Mouse (Mus musculus): ENCODE results near the gene Nudt19. TPM values are rescaled to one million over a fixed set of nuclear protein-coding genes. Genes with fewer than 3 reads are reported as not detected.

Nudt19 gene
- polyA plus RNA-seq, 1 experiment from 2014 or later, result 50.7 TPM

- Histone ChIP-seq H3K9me3 (replicated peaks; ENCODE audit: control insufficient read depth, low read length) (no peaks in the 10 kb centered on the region), H3K4me2 (ENCODE audit: low read depth, low read length) (peak overlapping the region; percentile 100), H3K36me3 (ENCODE audit: control insufficient read depth, insufficient read depth) (peaks cover 3% of the 10 kb centered on the region; the same call in 1 of the 2 replicates), H3K27me3 (ENCODE audit: control insufficient read depth, insufficient read depth, low read depth, low read length) (peaks cover 27% of the 10 kb centered on the region), H3K4me3 (ENCODE audit: low read depth, low read length) (peak overlapping the region; percentile 7; the same call in 1 of the 2 replicates), H3K27ac (ENCODE audit: low read length) (peak overlapping the region; percentile 6), H3K9ac (ENCODE audit: low read depth, low read length) (peak overlapping the region; percentile 11; the same call in 1 of the 2 replicates), H3K4me1 (ENCODE audit: control insufficient read depth, low read depth, low read length) (peaks cover 51% of the 10 kb centered on the region)
- WGBS (ENCODE audit: insufficient replicate concordance), result 41% methylated on average over 5 of the region's 5 CpGs
- ATAC-seq (ENCODE audit: low read depth), result peak; percentile 22
Observed at GRCm38 (mm10) chr7:35587728-35588127, 31.6 kb upstream of the Nudt19 start.

GRCm38 (mm10) chr7:35586906-35587445 lies 30.9 kb upstream of the Nudt19 start:
- H3K9me3 ChIP-seq (replicated peaks; ENCODE audit: control insufficient read depth, low read length), result no peaks in the 10 kb centered on the region
- H3K27me3 ChIP-seq (ENCODE audit: control insufficient read depth, insufficient read depth, low read depth, low read length), result peaks cover 32% of the 10 kb centered on the region
- H3K4me3 ChIP-seq (ENCODE audit: low read depth, low read length), result peak overlapping the region; percentile 90
- peak overlapping the region; percentile 91 for H3K9ac ChIP-seq (ENCODE audit: low read depth, low read length)
- no peaks in the 10 kb centered on the region for H3K36me3 ChIP-seq (ENCODE audit: control insufficient read depth, insufficient read depth)
- no peak for ATAC-seq (ENCODE audit: low read depth)
- H3K4me1 ChIP-seq (ENCODE audit: control insufficient read depth, low read depth, low read length), result peaks cover 51% of the 10 kb centered on the region
- peak overlapping the region; percentile 12; the same call in 1 of the 2 replicates for H3K27ac ChIP-seq (ENCODE audit: low read length)
- peak overlapping the region; percentile 100 for H3K4me2 ChIP-seq (ENCODE audit: low read depth, low read length)
- WGBS (ENCODE audit: insufficient replicate concordance), result 16% methylated on average over 15 of the region's 15 CpGs

DNA sequence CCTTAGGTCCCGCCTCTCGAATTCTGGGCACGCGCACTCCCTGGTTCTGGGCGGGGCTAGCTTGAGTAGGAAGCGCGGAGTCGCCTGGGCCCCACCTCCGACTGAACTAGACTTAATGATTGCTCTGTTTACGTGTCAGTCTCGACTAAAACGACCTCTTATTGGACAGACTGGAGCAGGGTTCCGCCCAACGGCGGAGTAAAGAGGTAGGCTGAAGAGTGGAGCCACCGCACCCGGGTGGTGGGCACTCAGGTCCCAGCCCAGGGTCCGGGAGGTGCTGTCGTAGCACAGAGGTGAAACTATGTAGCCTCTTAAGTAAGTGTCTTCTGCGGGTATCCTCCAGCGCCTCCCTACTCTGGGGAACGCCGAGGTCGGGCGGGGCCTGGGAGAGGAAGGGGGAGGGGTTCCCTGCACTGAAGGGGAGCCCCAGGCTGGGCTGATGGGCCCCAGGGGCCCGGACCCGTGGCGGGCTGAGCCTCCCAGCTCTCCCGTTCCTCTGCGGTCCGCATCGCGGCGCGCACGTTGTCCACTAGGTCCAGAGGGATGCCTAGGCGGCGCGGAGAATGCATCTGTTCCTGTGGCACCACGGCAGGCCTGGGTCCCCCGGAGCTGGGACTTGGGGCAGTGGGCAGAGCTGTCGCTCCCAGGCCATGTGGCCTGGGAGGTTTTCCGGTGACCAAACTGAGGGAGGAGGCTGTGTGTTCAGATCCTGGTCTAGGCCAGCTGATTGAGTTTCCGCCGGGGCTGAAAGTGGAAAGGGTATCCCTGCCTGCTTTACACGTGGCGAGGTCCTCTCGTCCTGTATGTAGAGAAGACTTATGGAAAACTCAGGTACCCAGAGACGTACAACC lies 30.2 kb upstream of the Nudt19 start, which contains the start of gene Ankrd27:
Gene Ankrd27, plus strand, starts transcription at position 190 of the 851 bp plus-strand sequence.
- ATAC-seq (ENCODE audit: low read depth), result peak; percentile 94
- Histone ChIP-seq H3K36me3 (ENCODE audit: control insufficient read depth, insufficient read depth) (no peaks in the 10 kb centered on the region), H3K27ac (ENCODE audit: low read length) (peak within 1 kb of the TSS; percentile 75), H3K9me3 (replicated peaks; ENCODE audit: control insufficient read depth, low read length) (no peaks in the 10 kb centered on the region), H3K4me2 (ENCODE audit: low read depth, low read length) (peak within 1 kb of the TSS; percentile 100), H3K27me3 (ENCODE audit: control insufficient read depth, insufficient read depth, low read depth, low read length) (peaks cover 35% of the 10 kb centered on the region), H3K4me3 (ENCODE audit: low read depth, low read length) (peak within 1 kb of the TSS; percentile 90), H3K4me1 (ENCODE audit: control insufficient read depth, low read depth, low read length) (peaks cover 51% of the 10 kb centered on the region), H3K9ac (ENCODE audit: low read depth, low read length) (peak within 1 kb of the TSS; percentile 91)
- WGBS (ENCODE audit: insufficient replicate concordance), result under 1% methylated on average over 49 of the region's 49 CpGs

DNA sequence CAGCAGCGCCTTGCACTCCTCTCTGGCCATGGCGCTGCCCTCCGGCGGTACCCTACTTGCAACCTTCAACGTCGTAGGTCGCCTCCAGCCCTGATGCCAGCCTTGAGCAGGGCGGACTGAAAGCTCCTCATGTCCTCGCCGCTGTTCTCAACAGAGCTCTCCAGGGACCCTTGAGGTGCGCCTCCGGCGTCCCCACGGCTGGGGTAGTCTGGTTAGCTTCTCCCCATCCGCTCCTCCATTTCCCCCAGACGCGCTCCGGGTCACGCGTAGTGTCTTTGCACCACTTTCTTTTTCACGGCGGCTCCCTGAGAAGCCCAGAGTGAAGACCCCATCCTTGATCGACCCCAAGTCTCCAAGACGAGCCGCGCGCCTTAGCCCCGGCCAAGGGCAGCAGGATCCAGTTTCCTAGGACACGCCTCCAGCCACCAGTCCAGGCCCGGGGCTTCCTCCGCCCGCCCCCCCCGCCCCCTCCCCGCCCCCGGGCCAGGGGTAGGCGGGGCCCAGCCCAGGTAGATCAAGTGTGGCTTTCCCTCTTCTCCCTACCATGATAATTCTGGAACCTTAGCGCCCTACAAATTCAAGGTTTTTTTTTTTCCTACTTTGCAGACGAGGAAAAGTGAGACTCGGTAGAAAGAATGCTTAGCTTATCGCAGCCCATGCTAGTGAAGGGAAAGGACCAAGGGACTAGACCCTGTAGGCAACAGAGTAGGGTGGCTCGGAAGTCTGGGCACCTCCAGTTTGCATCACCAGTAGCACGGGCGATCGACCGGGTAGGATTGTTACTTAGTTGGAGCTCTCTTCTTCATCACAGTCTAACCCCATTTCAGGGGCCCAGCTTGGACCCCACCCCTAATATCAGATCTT lies 29.3 kb upstream of the Nudt19 start, which contains the start of gene Rgs9bp:
Gene Rgs9bp, minus strand, starts transcription at position 392 of the 864 bp plus-strand sequence.
- Histone ChIP-seq H3K4me1 (ENCODE audit: control insufficient read depth, low read depth, low read length) (peaks cover 51% of the 10 kb centered on the region), H3K4me3 (ENCODE audit: low read depth, low read length) (peak within 1 kb of the TSS; percentile 90), H3K9ac (ENCODE audit: low read depth, low read length) (peak within 1 kb of the TSS; percentile 91), H3K27ac (ENCODE audit: low read length) (peak within 1 kb of the TSS; percentile 75), H3K27me3 (ENCODE audit: control insufficient read depth, insufficient read depth, low read depth, low read length) (peaks cover 35% of the 10 kb centered on the region), H3K4me2 (ENCODE audit: low read depth, low read length) (peak within 1 kb of the TSS; percentile 100), H3K36me3 (ENCODE audit: control insufficient read depth, insufficient read depth) (no peaks in the 10 kb centered on the region), H3K9me3 (replicated peaks; ENCODE audit: control insufficient read depth, low read length) (no peaks in the 10 kb centered on the region)
- WGBS (ENCODE audit: insufficient replicate concordance), result under 1% methylated on average over 45 of the region's 45 CpGs
- ATAC-seq (ENCODE audit: low read depth), result peak; percentile 47

GRCm38 (mm10) chr7:35584786-35585190 lies 28.7 kb upstream of the Nudt19 start:
- H3K36me3 ChIP-seq (ENCODE audit: control insufficient read depth, insufficient read depth), result no peaks in the 10 kb centered on the region
- no peaks in the 10 kb centered on the region for H3K9me3 ChIP-seq (replicated peaks; ENCODE audit: control insufficient read depth, low read length)
- no peak for ATAC-seq (ENCODE audit: low read depth)
- WGBS (ENCODE audit: insufficient replicate concordance), result under 1% methylated on average over 50 of the region's 50 CpGs
- H3K4me3 ChIP-seq (ENCODE audit: low read depth, low read length), result peak overlapping the region; percentile 90
- peak overlapping the region; percentile 100 for H3K4me2 ChIP-seq (ENCODE audit: low read depth, low read length)
- no peak overlapping the region for H3K27ac ChIP-seq (ENCODE audit: low read length)
- H3K4me1 ChIP-seq (ENCODE audit: control insufficient read depth, low read depth, low read length), result peaks cover 48% of the 10 kb centered on the region
- H3K27me3 ChIP-seq (ENCODE audit: control insufficient read depth, insufficient read depth, low read depth, low read length), result peaks cover 35% of the 10 kb centered on the region
- peak overlapping the region; percentile 65 for H3K9ac ChIP-seq (ENCODE audit: low read depth, low read length)

GRCm38 (mm10) chr7:35584068-35584785 lies 28.1 kb upstream of the Nudt19 start:
- Histone ChIP-seq H3K4me2 (ENCODE audit: low read depth, low read length) (peak overlapping the region; percentile 100), H3K27me3 (ENCODE audit: control insufficient read depth, insufficient read depth, low read depth, low read length) (peaks cover 35% of the 10 kb centered on the region), H3K9ac (ENCODE audit: low read depth, low read length) (peak overlapping the region; percentile 65), H3K27ac (ENCODE audit: low read length) (no peak overlapping the region), H3K9me3 (replicated peaks; ENCODE audit: control insufficient read depth, low read length) (no peaks in the 10 kb centered on the region), H3K4me3 (ENCODE audit: low read depth, low read length) (peak overlapping the region; percentile 90), H3K4me1 (ENCODE audit: control insufficient read depth, low read depth, low read length) (peaks cover 42% of the 10 kb centered on the region), H3K36me3 (ENCODE audit: control insufficient read depth, insufficient read depth) (no peaks in the 10 kb centered on the region)
- no peak for ATAC-seq (ENCODE audit: low read depth)
- WGBS (ENCODE audit: insufficient replicate concordance), result 5% methylated on average over 36 of the region's 36 CpGs

DNA sequence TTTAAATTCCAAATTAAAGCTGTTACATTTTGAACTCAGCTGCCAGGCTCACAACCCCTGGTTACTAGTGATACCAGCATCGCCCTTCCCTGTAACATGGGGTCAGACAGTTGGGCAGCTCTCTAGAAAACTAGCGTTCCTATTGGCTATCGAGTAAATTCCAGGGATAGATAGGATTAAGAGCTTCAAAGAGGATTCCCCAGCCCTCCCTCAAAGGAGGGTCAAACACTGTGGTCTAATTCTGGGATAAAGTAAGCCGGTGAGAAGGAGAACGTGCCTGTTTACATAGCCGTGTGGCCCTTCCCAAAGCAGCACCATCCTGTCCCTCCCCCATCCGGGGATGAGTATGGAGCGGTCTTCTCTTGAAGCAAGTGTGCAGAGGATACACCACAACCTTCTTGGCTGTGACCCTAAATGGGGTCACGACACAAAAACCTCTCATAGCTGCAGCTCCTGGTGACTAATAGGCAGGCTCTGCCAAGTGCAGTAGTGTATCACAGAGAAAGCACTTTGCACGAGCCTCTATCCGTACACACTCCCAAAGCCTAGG lies 27.4 kb upstream of the Nudt19 start:
- Histone ChIP-seq H3K36me3 (ENCODE audit: control insufficient read depth, insufficient read depth) (no peaks in the 10 kb centered on the region), H3K27me3 (ENCODE audit: control insufficient read depth, insufficient read depth, low read depth, low read length) (peaks cover 35% of the 10 kb centered on the region), H3K4me2 (ENCODE audit: low read depth, low read length) (no peak overlapping the region), H3K4me1 (ENCODE audit: control insufficient read depth, low read depth, low read length) (peaks cover 36% of the 10 kb centered on the region), H3K9ac (ENCODE audit: low read depth, low read length) (no peak overlapping the region), H3K9me3 (replicated peaks; ENCODE audit: control insufficient read depth, low read length) (no peaks in the 10 kb centered on the region), H3K4me3 (ENCODE audit: low read depth, low read length) (no peak overlapping the region), H3K27ac (ENCODE audit: low read length) (no peak overlapping the region)
- 31% methylated on average over 11 of the region's 11 CpGs for WGBS (ENCODE audit: insufficient replicate concordance)
- no peak for ATAC-seq (ENCODE audit: low read depth)

DNA sequence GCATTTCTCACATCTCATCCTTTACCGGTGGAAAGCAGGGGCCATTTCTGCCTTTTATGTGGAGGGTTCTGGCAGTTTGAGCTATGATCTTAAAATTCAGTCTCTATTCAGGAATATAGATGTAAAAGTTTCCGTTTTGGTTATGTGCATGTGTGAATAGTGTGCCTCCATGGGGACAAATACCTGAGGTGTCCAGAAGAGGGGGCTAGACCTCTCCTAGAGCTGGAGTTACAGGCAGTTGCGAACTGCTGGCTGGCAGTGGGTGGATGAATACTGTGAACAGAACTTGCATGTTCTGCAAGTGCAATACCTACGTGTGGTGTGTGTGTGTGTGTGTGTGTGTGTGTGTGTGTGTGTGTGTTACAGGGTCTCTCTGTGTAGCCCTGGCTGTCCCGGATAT lies 26.6 kb upstream of the Nudt19 start:
- Histone ChIP-seq H3K4me2 (ENCODE audit: low read depth, low read length) (no peak overlapping the region), H3K9ac (ENCODE audit: low read depth, low read length) (no peak overlapping the region), H3K9me3 (replicated peaks; ENCODE audit: control insufficient read depth, low read length) (no peaks in the 10 kb centered on the region), H3K4me3 (ENCODE audit: low read depth, low read length) (no peak overlapping the region), H3K4me1 (ENCODE audit: control insufficient read depth, low read depth, low read length) (peaks cover 27% of the 10 kb centered on the region), H3K36me3 (ENCODE audit: control insufficient read depth, insufficient read depth) (no peaks in the 10 kb centered on the region), H3K27me3 (ENCODE audit: control insufficient read depth, insufficient read depth, low read depth, low read length) (peaks cover 35% of the 10 kb centered on the region), H3K27ac (ENCODE audit: low read length) (no peak overlapping the region)
- 60% methylated on average over 5 of the region's 5 CpGs for WGBS (ENCODE audit: insufficient replicate concordance)
- no peak for ATAC-seq (ENCODE audit: low read depth)

Data from liver, embryonic 16.5 days (tissue).